Mouse (Mus musculus) spleen, adult 2 months (tissue): Measurements from ENCODE around the gene Rergl. TPM values are rescaled to one million over a fixed set of nuclear protein-coding genes. Genes with fewer than 3 reads are reported as not detected.

Source experiments
- DNase-seq, 2 experiments: peaks; one replicate each; pipeline versions ENCODE4 v3.0.0 to v3.0.0-alpha.2; 2012 to 2021; ENCODE audit warnings: low spot score in 2 of 2, low read depth in 1 of 2
- H3K27ac ChIP-seq: fragments of 200-500 bp; 2 replicates; pipeline ENCODE4 v1.5.1; 2012; ENCODE audit warnings: low read length, inconsistent platforms; ENCODE audit not compliant: insufficient read depth
- H3K27me3 ChIP-seq: fragments of 200-500 bp; 2 replicates; pipeline ENCODE4 v1.6.1; 2012; ENCODE audit warnings: mild to moderate bottlenecking, moderate library complexity, low read length, inconsistent platforms; ENCODE audit not compliant: control insufficient read depth, insufficient read depth
- H3K36me3 ChIP-seq: fragments of 200-500 bp; 2 replicates; pipeline ENCODE4 v1.6.1; 2012; ENCODE audit warnings: mild to moderate bottlenecking, low read length, inconsistent platforms; ENCODE audit not compliant: control insufficient read depth, insufficient read depth
- H3K4me1 ChIP-seq: fragments of 200-500 bp; 2 replicates; pipeline ENCODE4 v1.6.1; 2011; ENCODE audit warnings: inconsistent platforms; ENCODE audit not compliant: control insufficient read depth, insufficient read depth, insufficient read length
- H3K4me3 ChIP-seq: fragments of 200-500 bp; 2 replicates; pipeline ENCODE4 v1.5.1; 2011; ENCODE audit warnings: mild to moderate bottlenecking, inconsistent platforms; ENCODE audit not compliant: insufficient read depth, insufficient read length; ENCODE audit errors: extremely low read depth
- CTCF ChIP-seq: fragments of 200-500 bp; IDR thresholded peaks from 2 replicates; pipeline ENCODE4 v1.5.1; 2011; ENCODE audit warnings: mild to moderate bottlenecking, inconsistent platforms; ENCODE audit not compliant: insufficient read depth, insufficient read length, insufficient replicate concordance; ENCODE audit errors: extremely low read depth
- POLR2A ChIP-seq: fragments of 200-500 bp; IDR thresholded peaks from 2 replicates; pipeline ENCODE4 v1.6.1; 2011; ENCODE audit warnings: low read depth, low read length, inconsistent platforms
- whole genome bisulfite sequencing: fragments of 180-500 bp; shearing (Covaris S2); methylation state at CpG from one replicate; pipeline ENCODE4 v1.1.7; 2018; 5-methylcytosine and 5-hydroxymethylcytosine counted together
- polyA plus RNA-seq: library from polyadenylated mRNA; depleted of rRNA; stranded (reverse); fragments of >200 nt; gene quantifications from 2 replicates; pipeline ENCODE4 v1.2.3, GENCODE M21; 2012; rRNA removed

Gene Rergl
- polyA plus RNA-seq = not detected in 2 replicates

DNA sequence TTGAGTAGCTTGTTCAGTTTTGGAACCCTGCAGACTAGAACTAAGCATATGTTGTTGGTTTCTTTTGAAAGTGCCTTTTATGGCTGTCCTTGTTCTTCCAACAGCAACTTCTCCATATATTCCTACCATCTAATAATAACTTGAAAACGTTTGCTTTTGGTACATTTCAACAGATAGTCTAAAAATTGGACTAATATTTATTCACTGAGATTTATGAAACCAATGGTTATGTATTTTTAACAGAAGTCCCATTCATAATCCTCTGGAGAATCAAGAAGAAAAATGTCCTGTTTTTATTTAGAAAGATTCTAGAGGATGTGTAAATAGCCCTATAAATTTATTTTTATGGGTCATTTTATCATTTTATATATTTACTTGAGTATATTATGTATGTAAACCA, at the start of gene Rergl:
Gene Rergl, minus strand, starts transcription at position 101 of the 400 bp plus-strand sequence.
- no peak within 1 kb of the TSS for H3K27ac ChIP-seq
- WGBS = 22% methylated on average over 1 of the region's 1 CpGs
- no peaks in the 10 kb centered on the region for H3K4me1 ChIP-seq
- H3K4me3 ChIP-seq = no peak within 1 kb of the TSS
- DNase-seq = no peak
- TF ChIP-seq CTCF = no peak
- TF ChIP-seq POLR2A = no peak
- no peaks in the 10 kb centered on the region for H3K27me3 ChIP-seq
- H3K36me3 ChIP-seq = no peaks in the 10 kb centered on the region

DNA sequence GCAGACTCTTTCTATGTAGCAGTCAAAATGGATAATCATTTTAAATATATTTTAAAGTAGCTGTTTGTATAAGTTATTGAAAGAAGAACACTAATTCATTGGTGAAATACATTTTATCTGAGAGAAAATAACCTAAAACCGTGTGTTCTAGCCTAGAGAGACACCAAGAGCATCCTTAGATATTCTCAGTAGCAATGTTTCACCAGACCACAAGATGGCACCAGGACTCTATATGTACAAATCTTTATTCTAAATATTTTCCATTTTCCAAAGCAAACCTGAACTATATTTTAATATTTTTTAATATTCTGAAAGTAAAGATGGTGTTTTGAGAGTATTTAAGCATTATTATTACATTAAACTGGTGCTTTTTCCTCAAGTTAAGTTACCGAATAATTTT, 36.7 kb upstream of the Rergl start:
- H3K27ac ChIP-seq = no peak overlapping the region
- no peaks in the 10 kb centered on the region for H3K4me1 ChIP-seq
- no peak for TF ChIP-seq POLR2A
- no peak for TF ChIP-seq CTCF
- no peak for DNase-seq
- no peaks in the 10 kb centered on the region for H3K36me3 ChIP-seq
- no peaks in the 10 kb centered on the region for H3K27me3 ChIP-seq
- H3K4me3 ChIP-seq = no peak overlapping the region
- WGBS = 57% methylated on average over 2 of the region's 2 CpGs

DNA sequence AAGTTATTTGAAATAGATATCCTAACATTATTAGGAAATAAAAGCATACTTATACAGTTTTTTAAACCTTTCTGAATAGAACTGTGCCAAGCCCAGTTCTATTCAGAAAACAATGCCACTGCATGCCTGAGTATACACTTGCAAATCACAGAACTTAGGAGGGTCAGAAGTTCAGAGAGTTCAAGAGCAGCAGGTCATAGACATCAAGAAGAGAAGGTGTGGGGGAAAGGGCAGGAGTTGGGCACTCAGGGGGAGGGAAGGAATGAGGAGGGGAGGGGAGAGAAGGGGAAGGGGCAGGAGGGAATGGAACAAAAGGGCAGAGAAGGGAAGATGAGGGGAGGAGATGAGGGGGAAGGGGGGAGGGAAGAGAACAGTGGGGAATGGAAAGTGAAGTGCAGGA, 23.6 kb upstream of the Rergl start:
- H3K36me3 ChIP-seq = no peaks in the 10 kb centered on the region
- TF ChIP-seq CTCF (no peak), POLR2A (no peak)
- H3K4me3 ChIP-seq = no peak overlapping the region

DNA sequence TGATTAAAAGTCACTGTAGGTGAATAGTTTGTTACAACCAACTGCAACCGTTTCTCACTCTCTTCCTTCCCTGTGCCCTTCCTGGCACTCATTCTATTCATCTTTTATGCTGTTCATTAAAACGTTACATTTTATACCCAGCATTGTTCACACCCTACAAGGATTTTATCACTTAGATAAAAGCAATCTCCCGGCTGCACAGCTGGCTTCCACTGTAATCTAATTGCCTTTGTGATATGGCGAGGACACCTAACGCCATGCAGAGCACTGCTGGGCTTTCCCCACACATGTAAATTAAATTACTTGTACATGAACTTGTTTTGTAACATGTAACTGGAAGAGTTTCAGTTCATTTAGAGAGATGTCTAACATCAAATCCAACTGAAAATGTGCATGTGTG, 22.5 kb upstream of the Rergl start:
- WGBS = 79% methylated on average over 5 of the region's 5 CpGs

More for the DNA sequence above, 23.6 kb upstream of the Rergl start:
- Histone ChIP-seq H3K27ac (no peak overlapping the region), H3K4me1 (no peaks in the 10 kb centered on the region), H3K27me3 (no peaks in the 10 kb centered on the region)
- no peak for DNase-seq

DNA sequence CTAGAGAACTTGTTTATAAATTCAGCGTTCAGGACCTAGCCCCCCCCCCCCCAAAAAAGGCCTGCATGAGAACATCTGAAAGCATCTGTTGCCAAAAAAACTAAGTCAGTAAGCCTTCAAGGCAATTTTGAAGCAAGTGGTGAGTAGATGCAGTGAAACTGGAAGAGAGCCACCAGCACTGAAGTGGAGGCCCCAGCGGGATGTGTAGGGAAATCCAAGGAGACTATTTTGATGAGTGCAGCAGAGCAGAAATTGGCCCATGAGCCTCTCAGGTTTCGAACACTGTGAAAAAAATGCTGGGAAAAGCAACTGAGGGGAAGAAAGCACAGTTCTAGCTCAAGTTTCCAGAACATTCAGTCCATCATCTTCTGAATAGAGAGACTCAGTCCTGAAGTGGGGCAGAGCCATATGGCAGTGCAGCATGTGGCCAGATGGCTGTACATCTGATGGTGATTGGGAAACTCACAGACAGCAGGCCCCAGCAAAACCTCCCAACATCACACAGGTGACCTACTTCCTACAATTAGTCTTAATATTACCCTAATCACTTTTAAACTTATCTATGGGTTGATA, 13.2 kb upstream of the Rergl start:
- WGBS = 81% methylated on average over 3 of the region's 3 CpGs
- Histone ChIP-seq H3K36me3 (no peaks in the 10 kb centered on the region), H3K4me3 (no peak overlapping the region), H3K4me1 (no peaks in the 10 kb centered on the region), H3K27me3 (no peaks in the 10 kb centered on the region), H3K27ac (no peak overlapping the region)
- TF ChIP-seq CTCF (no peak), POLR2A (no peak)
- DNase-seq = no peak

More for the DNA sequence above, 22.5 kb upstream of the Rergl start:
- H3K4me3 ChIP-seq = no peak overlapping the region
- no peaks in the 10 kb centered on the region for H3K4me1 ChIP-seq
- no peaks in the 10 kb centered on the region for H3K27me3 ChIP-seq
- H3K36me3 ChIP-seq = no peaks in the 10 kb centered on the region
- no peak for DNase-seq
- no peak overlapping the region for H3K27ac ChIP-seq
- no peak for TF ChIP-seq CTCF
- TF ChIP-seq POLR2A = no peak

DNA sequence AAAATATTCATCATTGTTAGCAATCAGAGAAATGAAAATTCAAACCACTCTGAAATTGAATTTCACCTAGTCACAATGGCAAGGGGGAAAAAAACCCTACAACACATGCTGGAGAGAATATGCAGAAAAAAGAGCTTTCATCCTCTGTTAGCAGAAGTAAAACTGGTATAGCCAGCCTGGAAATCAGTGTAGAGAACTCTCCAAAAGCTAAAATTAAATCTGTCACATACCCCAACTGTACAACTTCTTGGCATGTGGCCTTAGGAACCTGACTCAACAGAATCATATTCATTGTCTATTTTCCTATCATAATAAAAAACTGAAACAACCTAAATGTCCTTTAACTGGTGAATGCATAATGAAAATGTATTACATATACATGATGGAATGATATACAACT, 22.0 kb downstream of the Rergl start:
- DNase-seq = no peak
- H3K36me3 ChIP-seq = no peaks in the 10 kb centered on the region
- no peak overlapping the region for H3K27ac ChIP-seq
- no peak overlapping the region for H3K4me3 ChIP-seq
- no peaks in the 10 kb centered on the region for H3K4me1 ChIP-seq
- no peak for TF ChIP-seq CTCF
- TF ChIP-seq POLR2A = no peak
- H3K27me3 ChIP-seq = no peaks in the 10 kb centered on the region

DNA sequence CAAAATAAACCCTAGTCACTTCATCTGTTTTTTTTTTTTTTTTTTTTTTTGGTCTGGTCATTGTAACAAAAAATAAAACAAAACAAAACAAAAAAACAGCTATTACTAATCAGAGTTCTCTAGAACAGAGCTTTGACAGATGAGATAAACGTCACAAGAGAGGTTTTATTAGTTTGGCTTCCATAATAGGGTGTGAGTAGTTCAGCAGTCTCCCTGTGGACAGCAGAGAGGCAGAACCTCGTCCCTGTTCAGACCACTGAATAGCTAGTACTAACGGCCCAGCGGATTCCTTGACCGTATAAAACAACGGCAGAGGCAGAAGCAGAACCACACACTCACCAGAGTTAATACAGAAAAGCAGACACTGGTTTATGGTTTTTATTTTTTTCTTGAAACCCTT, 36.8 kb downstream of the Rergl start:
- TF ChIP-seq CTCF (no peak), POLR2A (no peak)
- Histone ChIP-seq H3K4me1 (no peaks in the 10 kb centered on the region), H3K27ac (no peak overlapping the region), H3K4me3 (no peak overlapping the region), H3K27me3 (no peaks in the 10 kb centered on the region), H3K36me3 (no peaks in the 10 kb centered on the region)
- 72% methylated on average over 6 of the region's 6 CpGs for WGBS
- DNase-seq = no peak
